Mouse (Mus musculus) gastrocnemius, postnatal 4 days (tissue): ENCODE measurements at regions not wholly inside any gene's neighbourhood (a gene's known extent, or its start where the extent isn't known, plus 50 kb on each side); places are given as distances from the start of the nearest gene placed in this dataset.

ENCODE experiments used
- DNase-seq, 2 experiments: peaks; one replicate each; pipeline ENCODE4 v3.0.0; 2021 to 2022; ENCODE audit warnings: low spot score in 2 of 2, mixed read lengths in 2 of 2

GRCm38 (mm10) chr2:78972288-78973117, 104.6 kb downstream of the Ube2e3 start:
- no peak for DNase-seq

- DNase-seq = no peak
Measured at GRCm38 (mm10) chr2:78973811-78974210, 105.9 kb downstream of the Ube2e3 start.

- DNase-seq = no peak
Measured at GRCm38 (mm10) chr2:78974683-78975392, 106.9 kb downstream of the Ube2e3 start.

- no peak for DNase-seq
Measured at GRCm38 (mm10) chr2:78975393-78975774, 107.5 kb downstream of the Ube2e3 start.

- DNase-seq = no peak
Measured at GRCm38 (mm10) chr2:78976084-78976483, 108.2 kb downstream of the Ube2e3 start.

GRCm38 (mm10) chr2:78977632-78978397, 109.9 kb downstream of the Ube2e3 start:
- no peak for DNase-seq

GRCm38 (mm10) chr2:78980019-78980418, 112.1 kb downstream of the Ube2e3 start:
- DNase-seq = no peak

GRCm38 (mm10) chr2:78980661-78981229, 112.8 kb downstream of the Ube2e3 start:
- no peak for DNase-seq

- DNase-seq = no peak
Measured at GRCm38 (mm10) chr2:78983347-78983746, 115.4 kb downstream of the Ube2e3 start.

GRCm38 (mm10) chr2:78983944-78984498, 116.1 kb downstream of the Ube2e3 start:
- DNase-seq = no peak

GRCm38 (mm10) chr2:78986984-78987383, 119.1 kb downstream of the Ube2e3 start:
- no peak for DNase-seq

GRCm38 (mm10) chr2:78987388-78987787, 119.5 kb downstream of the Ube2e3 start:
- DNase-seq = no peak

- DNase-seq = no peak
Measured at GRCm38 (mm10) chr2:78988224-78988623, 120.3 kb downstream of the Ube2e3 start.

- no peak for DNase-seq
Measured at GRCm38 (mm10) chr2:78994800-78995555, 127.1 kb downstream of the Ube2e3 start.

- no peak for DNase-seq
Measured at GRCm38 (mm10) chr2:78998637-78999036, 130.7 kb downstream of the Ube2e3 start.

GRCm38 (mm10) chr2:78999410-78999809, 131.5 kb downstream of the Ube2e3 start:
- DNase-seq = no peak

- no peak for DNase-seq
Measured at GRCm38 (mm10) chr2:79004862-79005261, 136.9 kb downstream of the Ube2e3 start.

GRCm38 (mm10) chr2:79008642-79009041, 140.7 kb downstream of the Ube2e3 start:
- no peak for DNase-seq

GRCm38 (mm10) chr2:79009791-79010190, 141.9 kb downstream of the Ube2e3 start:
- no peak for DNase-seq

- DNase-seq = no peak
Measured at GRCm38 (mm10) chr2:79010273-79010672, 142.3 kb downstream of the Ube2e3 start.
